Mouse (Mus musculus) forebrain, embryonic 12.5 days (tissue): ENCODE data around the gene Cacna2d1. TPM values are rescaled to one million over a fixed set of nuclear protein-coding genes. Genes with fewer than 3 reads are reported as not detected.

ENCODE experiments used
- ATAC-seq: fragments of 200-750 bp; cut with Nextera tagmentation; 2 replicates; pipeline ENCODE4 v1.8.0; 2017; ENCODE audit warnings: moderate TSS enrichment; ENCODE audit not compliant: low FRiP score
- H3K27ac ChIP-seq: fragments of 300-500 bp; sonication (generic); 2 replicates; pipeline ENCODE4 v1.5.1; 2016; ENCODE audit warnings: mild to moderate bottlenecking
- H3K27me3 ChIP-seq: fragments of 300-500 bp; sonication (generic); 2 replicates; pipeline ENCODE4 v1.6.1; 2016; ENCODE audit warnings: mild to moderate bottlenecking
- H3K36me3 ChIP-seq: fragments of 300-500 bp; sonication (generic); replicated peaks from 2 replicates; pipeline ENCODE4 v1.6.1; 2016; ENCODE audit warnings: mild to moderate bottlenecking
- H3K4me1 ChIP-seq: fragments of 300-500 bp; sonication (generic); 2 replicates; pipeline ENCODE4 v1.6.1; 2016
- H3K4me2 ChIP-seq: fragments of 300-500 bp; sonication (generic); 2 replicates; pipeline ENCODE4 v1.6.1; 2016; ENCODE audit warnings: mild to moderate bottlenecking, moderate library complexity
- H3K4me3 ChIP-seq: fragments of 300-500 bp; sonication (generic); replicated peaks from 2 replicates; pipeline ENCODE4 v1.5.1; 2016; ENCODE audit warnings: mild to moderate bottlenecking
- H3K9ac ChIP-seq: fragments of 300-500 bp; sonication (generic); 2 replicates; pipeline ENCODE4 v1.6.1; 2016; ENCODE audit warnings: mild to moderate bottlenecking
- H3K9me3 ChIP-seq: fragments of 300-500 bp; sonication (generic); 2 replicates; pipeline ENCODE4 v1.6.1; 2016
- WGBS: fragments of 180-500 bp; shearing (Covaris S2); methylation state at CpG from one replicate; pipeline ENCODE4 v1.1.7; 2016; 5-methylcytosine and 5-hydroxymethylcytosine counted together
- polyA plus RNA-seq: library from polyadenylated mRNA; unstranded; fragments of >200 nt; fragmentation: Nextera tagmentation; extraction: Ambion mirVana; gene quantifications from 2 replicates; pipeline ENCODE4 v1.2.1, GENCODE M21; 2016

The Cacna2d1 gene
- polyA plus RNA-seq, 1 experiment from 2014 or later: 36.7 TPM

- Histone ChIP-seq H3K27ac (peak overlapping the region; percentile 66), H3K9me3 (no peaks in the 10 kb centered on the region), H3K4me3 (no peak overlapping the region), H3K27me3 (peaks cover 33% of the 10 kb centered on the region), H3K36me3 (no peaks in the 10 kb centered on the region), H3K4me1 (peaks cover 19% of the 10 kb centered on the region), H3K9ac (no peak overlapping the region), H3K4me2 (no peak overlapping the region)
- WGBS: 45% methylated on average over 12 of the region's 12 CpGs
- peak; percentile 42; the same call in 1 of the 2 replicates for ATAC-seq
Measured at GRCm38 (mm10) chr5:15991428-15992139, 57.1 kb downstream of the Cacna2d1 start.

GRCm38 (mm10) chr5:15993252-15993944 lies 58.9 kb downstream of the Cacna2d1 start:
- Histone ChIP-seq H3K9me3 (no peaks in the 10 kb centered on the region), H3K4me2 (no peak overlapping the region), H3K4me1 (peaks cover 19% of the 10 kb centered on the region), H3K4me3 (no peak overlapping the region), H3K9ac (no peak overlapping the region), H3K36me3 (no peaks in the 10 kb centered on the region), H3K27me3 (peaks cover 36% of the 10 kb centered on the region), H3K27ac (peak overlapping the region; percentile 66)
- peak; percentile 89 for ATAC-seq
- 30% methylated on average over 4 of the region's 4 CpGs for WGBS

GRCm38 (mm10) chr5:15997190-15997589 lies 62.7 kb downstream of the Cacna2d1 start:
- H3K9ac ChIP-seq: no peak overlapping the region
- no peaks in the 10 kb centered on the region for H3K36me3 ChIP-seq
- H3K4me1 ChIP-seq: peaks cover 8% of the 10 kb centered on the region; the same call in 1 of the 2 replicates
- no peak overlapping the region for H3K4me3 ChIP-seq
- peaks cover 20% of the 10 kb centered on the region for H3K27me3 ChIP-seq
- no peaks in the 10 kb centered on the region for H3K9me3 ChIP-seq
- no peak for ATAC-seq
- no peak overlapping the region for H3K27ac ChIP-seq
- no peak overlapping the region for H3K4me2 ChIP-seq
- WGBS: 84% methylated on average over 3 of the region's 3 CpGs

GRCm38 (mm10) chr5:15997769-15998168 lies 63.3 kb downstream of the Cacna2d1 start:
- Histone ChIP-seq H3K9ac (no peak overlapping the region), H3K9me3 (no peaks in the 10 kb centered on the region), H3K4me2 (no peak overlapping the region), H3K4me3 (no peak overlapping the region), H3K36me3 (no peaks in the 10 kb centered on the region), H3K27me3 (peaks cover 20% of the 10 kb centered on the region), H3K4me1 (peaks cover 13% of the 10 kb centered on the region), H3K27ac (no peak overlapping the region)
- 96% methylated on average over 1 of the region's 1 CpGs for WGBS
- ATAC-seq: no peak

- ATAC-seq: no peak
- Histone ChIP-seq H3K4me1 (peaks cover 29% of the 10 kb centered on the region), H3K36me3 (no peaks in the 10 kb centered on the region), H3K9ac (no peak overlapping the region), H3K27me3 (peaks cover 16% of the 10 kb centered on the region), H3K4me3 (no peak overlapping the region), H3K9me3 (no peaks in the 10 kb centered on the region), H3K4me2 (no peak overlapping the region), H3K27ac (no peak overlapping the region)
- 83% methylated on average over 2 of the region's 2 CpGs for WGBS
Measured at GRCm38 (mm10) chr5:16000917-16001316, 66.4 kb downstream of the Cacna2d1 start.

- peak; percentile 75 for ATAC-seq
- Histone ChIP-seq H3K4me2 (peak overlapping the region; percentile 15), H3K36me3 (no peaks in the 10 kb centered on the region), H3K4me1 (peaks cover 29% of the 10 kb centered on the region), H3K9me3 (no peaks in the 10 kb centered on the region), H3K27me3 (peaks cover 16% of the 10 kb centered on the region), H3K9ac (no peak overlapping the region), H3K4me3 (no peak overlapping the region), H3K27ac (peak overlapping the region; percentile 82)
- 11% methylated on average over 9 of the region's 9 CpGs for WGBS
Measured at GRCm38 (mm10) chr5:16002431-16003063, 68.1 kb downstream of the Cacna2d1 start.

- H3K4me2 ChIP-seq: no peak overlapping the region
- peak overlapping the region; percentile 65 for H3K27ac ChIP-seq
- H3K27me3 ChIP-seq: peaks cover 11% of the 10 kb centered on the region
- peak; percentile 77 for ATAC-seq
- no peak overlapping the region for H3K9ac ChIP-seq
- no peaks in the 10 kb centered on the region for H3K36me3 ChIP-seq
- H3K9me3 ChIP-seq: no peaks in the 10 kb centered on the region
- H3K4me1 ChIP-seq: peaks cover 29% of the 10 kb centered on the region
- H3K4me3 ChIP-seq: no peak overlapping the region
- whole genome bisulfite sequencing: 47% methylated on average over 5 of the region's 6 CpGs
Measured at GRCm38 (mm10) chr5:16004305-16004704, 69.8 kb downstream of the Cacna2d1 start.

GRCm38 (mm10) chr5:16006964-16007363 lies 72.5 kb downstream of the Cacna2d1 start:
- ATAC-seq: no peak
- no peaks in the 10 kb centered on the region for H3K36me3 ChIP-seq
- H3K27me3 ChIP-seq: 0 out of 2 replicates have a peak, but pooled peaks cover 3% of the 10 kb centered on the region
- H3K4me3 ChIP-seq: no peak overlapping the region
- no peaks in the 10 kb centered on the region for H3K9me3 ChIP-seq
- WGBS: 91% methylated on average over 6 of the region's 6 CpGs
- H3K4me1 ChIP-seq: peaks cover 29% of the 10 kb centered on the region
- H3K4me2 ChIP-seq: no peak overlapping the region
- no peak overlapping the region for H3K9ac ChIP-seq
- H3K27ac ChIP-seq: no peak overlapping the region

GRCm38 (mm10) chr5:16013649-16014048 lies 79.2 kb downstream of the Cacna2d1 start:
- ATAC-seq: no peak
- Histone ChIP-seq H3K9me3 (no peaks in the 10 kb centered on the region), H3K9ac (no peak overlapping the region), H3K36me3 (no peaks in the 10 kb centered on the region), H3K27me3 (no peaks in the 10 kb centered on the region), H3K27ac (no peak overlapping the region), H3K4me2 (no peak overlapping the region), H3K4me3 (no peak overlapping the region), H3K4me1 (no peaks in the 10 kb centered on the region)
- WGBS: 80% methylated on average over 2 of the region's 2 CpGs

- no peak overlapping the region for H3K4me2 ChIP-seq
- no peak overlapping the region for H3K9ac ChIP-seq
- WGBS: 72% methylated on average over 2 of the region's 2 CpGs
- no peak overlapping the region for H3K27ac ChIP-seq
- no peak for ATAC-seq
- H3K36me3 ChIP-seq: no peaks in the 10 kb centered on the region
- H3K9me3 ChIP-seq: no peaks in the 10 kb centered on the region
- H3K4me3 ChIP-seq: no peak overlapping the region
- no peaks in the 10 kb centered on the region for H3K27me3 ChIP-seq
- H3K4me1 ChIP-seq: no peaks in the 10 kb centered on the region
Measured at GRCm38 (mm10) chr5:16014392-16014791, 79.9 kb downstream of the Cacna2d1 start.

- 31% methylated on average over 4 of the region's 4 CpGs for WGBS
Measured at GRCm38 (mm10) chr5:16024626-16025417, 90.3 kb downstream of the Cacna2d1 start.

GRCm38 (mm10) chr5:16028881-16029280 lies 94.4 kb downstream of the Cacna2d1 start:
- H3K9ac ChIP-seq: no peak overlapping the region
- no peak overlapping the region for H3K27ac ChIP-seq
- no peaks in the 10 kb centered on the region for H3K36me3 ChIP-seq
- peaks cover 9% of the 10 kb centered on the region; the same call in 1 of the 2 replicates for H3K4me1 ChIP-seq
- no peak for ATAC-seq
- H3K9me3 ChIP-seq: no peaks in the 10 kb centered on the region
- no peak overlapping the region for H3K4me2 ChIP-seq
- WGBS: 76% methylated on average over 6 of the region's 6 CpGs
- no peak overlapping the region for H3K4me3 ChIP-seq
- H3K27me3 ChIP-seq: no peaks in the 10 kb centered on the region

More at GRCm38 (mm10) chr5:16024626-16025417, 90.3 kb downstream of the Cacna2d1 start:
- Histone ChIP-seq H3K4me3 (no peak overlapping the region), H3K36me3 (no peaks in the 10 kb centered on the region), H3K9me3 (no peaks in the 10 kb centered on the region), H3K4me1 (peaks cover 9% of the 10 kb centered on the region; the same call in 1 of the 2 replicates), H3K4me2 (no peak overlapping the region), H3K9ac (no peak overlapping the region), H3K27ac (peak overlapping the region; percentile 22; the same call in 1 of the 2 replicates), H3K27me3 (no peaks in the 10 kb centered on the region)
- peak; percentile 86 for ATAC-seq
